Mouse (Mus musculus) neutrophil, adult 5-6 weeks (primary cell): Measurements from ENCODE around the gene Nsun6. TPM values are rescaled to one million over a fixed set of nuclear protein-coding genes. Genes with fewer than 3 reads are reported as not detected.

ENCODE experiments used
- ATAC-seq: fragments of 151-379, 151-347 bp; 2 replicates; pipeline ENCODE4 v1.8.0; 2017; ENCODE audit warnings: mild to moderate bottlenecking, moderate TSS enrichment; ENCODE audit not compliant: insufficient number of reproducible peaks, poor library complexity, low FRiP score, severe bottlenecking; ENCODE audit errors: extremely low read depth
- total RNA-seq: library from RNA; stranded (forward); fragments of 200-1000 nt; gene quantifications from 2 replicates; pipeline ENCODE4 v1.2.3, GENCODE M21; 2017

Gene Nsun6
- 11.5 and 27.2 TPM in 2 replicates for total RNA-seq

DNA sequence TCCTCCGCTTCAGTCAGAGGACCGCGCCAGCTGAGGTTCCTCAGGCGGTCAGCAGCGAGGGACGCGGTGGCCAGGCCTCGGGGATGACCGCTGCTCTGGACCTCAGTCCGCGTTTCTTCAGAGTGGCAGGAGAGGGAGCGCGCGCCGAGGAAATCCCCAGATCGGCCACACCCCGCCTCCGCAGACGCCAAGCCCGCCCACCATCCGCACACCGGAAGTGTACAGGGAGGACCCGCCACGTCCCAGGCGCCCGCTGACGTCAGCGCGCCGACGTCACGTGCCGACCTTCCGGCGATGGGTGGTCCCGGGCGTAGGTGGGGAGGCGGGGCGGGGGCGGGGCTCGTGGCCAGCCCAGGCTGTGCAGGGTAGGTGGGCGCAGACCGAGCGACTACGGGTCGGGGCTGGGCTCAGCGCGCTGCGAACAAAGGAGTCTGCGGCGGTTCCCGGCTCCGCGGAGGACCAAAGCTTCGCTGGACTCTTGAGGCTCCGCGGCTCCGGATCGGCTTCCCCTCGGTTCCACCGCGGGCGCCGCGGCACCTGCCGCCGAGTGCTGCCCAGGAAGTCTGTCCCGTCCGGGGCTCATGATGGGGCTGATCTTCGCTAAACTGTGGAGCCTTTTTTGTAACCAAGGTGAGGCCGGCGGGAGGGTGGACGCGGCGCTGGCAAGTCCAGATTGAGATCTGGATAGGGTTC lies at the start of gene Nsun6:
Nsun6 (minus strand) TSS at position 125 of the 693 bp plus-strand sequence.
- peak; percentile 97 for ATAC-seq

DNA sequence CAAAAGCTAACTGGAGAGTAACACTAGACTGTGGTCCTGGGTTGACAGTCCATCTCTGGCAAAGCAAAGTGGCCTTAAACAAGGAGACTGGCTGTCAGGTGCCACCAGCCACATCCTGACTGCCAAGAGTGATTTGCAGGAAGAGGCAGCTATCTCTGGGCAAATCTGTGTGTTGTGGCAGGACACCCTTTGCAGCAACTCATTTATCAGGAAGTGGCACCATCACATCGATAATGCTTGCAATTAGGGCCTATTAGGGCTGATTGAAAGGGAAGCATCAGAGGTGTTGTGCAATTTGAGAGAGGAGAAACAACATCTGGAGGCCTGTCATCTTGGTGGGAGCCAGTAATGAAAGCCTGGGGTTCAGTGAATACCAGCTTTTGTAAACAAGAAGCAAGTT lies 49.5 kb upstream of the Nsun6 start:
- no peak for ATAC-seq

DNA sequence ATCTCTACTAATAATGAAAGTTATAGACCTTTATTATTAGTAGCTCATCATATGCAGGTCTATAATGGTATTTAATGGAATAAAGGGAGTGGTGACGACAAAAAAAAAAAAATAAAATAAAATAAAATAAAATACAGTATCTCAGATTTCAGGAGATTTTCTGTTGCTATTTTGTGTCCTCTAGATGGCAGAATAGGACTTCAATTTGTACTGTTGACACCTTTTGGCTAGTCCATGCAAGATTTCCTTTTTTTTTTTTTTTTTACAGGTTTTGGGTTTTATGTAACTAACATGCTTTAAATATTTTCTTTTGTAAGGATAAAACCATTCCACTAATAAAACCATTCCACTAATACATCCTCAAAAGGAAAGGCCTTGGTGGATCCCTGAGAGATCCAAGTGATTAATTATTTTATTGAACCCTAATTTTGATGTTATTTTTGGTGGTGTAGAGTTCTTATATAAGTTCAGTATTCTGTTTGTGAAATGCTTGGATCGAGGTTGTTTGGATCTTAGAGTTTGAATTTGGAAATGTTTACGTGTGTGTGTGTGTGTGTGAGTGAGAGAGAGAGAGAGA lies 41.7 kb upstream of the Nsun6 start:
- no peak for ATAC-seq

DNA sequence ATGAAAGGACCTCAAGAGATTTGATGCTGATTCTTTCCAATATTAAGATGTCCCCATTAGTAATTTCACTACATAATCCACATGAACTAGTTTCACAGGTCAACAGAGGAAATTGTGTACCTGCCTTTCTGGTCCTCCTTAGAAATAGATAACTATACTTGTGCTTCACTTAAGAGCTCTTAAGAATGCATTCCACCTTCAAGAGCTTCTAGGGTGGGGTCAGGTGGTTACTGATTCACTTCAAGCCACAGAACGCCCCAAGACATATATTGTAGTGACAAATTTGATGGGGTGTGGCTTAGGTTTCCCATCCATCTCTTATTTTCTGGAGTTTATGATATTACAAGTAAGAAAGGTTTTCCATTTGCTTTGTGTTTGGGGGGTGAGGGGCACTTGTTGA lies 32.4 kb upstream of the Nsun6 start:
- no peak for ATAC-seq

DNA sequence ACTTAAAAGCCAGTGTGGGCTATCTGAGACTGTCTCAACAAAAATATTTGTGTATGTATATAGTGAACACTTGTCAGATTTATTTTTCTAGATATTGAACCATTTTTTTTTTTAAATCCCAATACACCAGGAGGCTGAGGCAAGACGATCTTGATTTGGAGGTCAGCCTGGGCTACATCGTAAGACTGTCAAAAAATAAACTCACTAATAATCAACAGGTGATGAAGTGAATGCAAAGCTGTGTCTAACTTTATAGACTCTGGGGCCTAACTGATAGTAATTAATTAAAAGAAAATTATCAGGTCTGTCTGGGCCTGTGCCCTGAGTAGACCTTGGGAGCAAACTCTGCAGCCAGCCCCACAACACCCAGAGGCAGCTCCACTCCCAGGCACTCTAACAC lies 28.8 kb upstream of the Nsun6 start:
- ATAC-seq: no peak

DNA sequence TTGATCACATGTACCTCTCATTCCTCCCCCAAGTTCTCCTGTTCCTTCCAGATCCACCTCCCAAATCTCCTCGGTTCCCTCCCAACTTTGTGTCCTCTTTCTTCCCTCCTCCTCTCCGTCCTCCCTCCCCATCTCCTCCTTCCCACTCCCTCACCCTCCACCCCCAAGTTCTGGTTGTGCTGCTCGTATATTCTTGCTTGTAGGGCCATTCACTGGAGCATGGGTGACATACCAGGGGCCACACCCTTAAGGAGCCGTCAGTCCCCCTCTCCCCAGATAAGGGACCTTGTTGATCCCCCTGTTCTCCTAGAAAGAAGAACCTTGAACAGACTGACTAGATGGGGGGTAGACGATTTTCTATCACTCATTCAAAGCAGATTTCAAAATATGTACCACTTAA lies 12.2 kb upstream of the Nsun6 start:
- ATAC-seq: no peak

DNA sequence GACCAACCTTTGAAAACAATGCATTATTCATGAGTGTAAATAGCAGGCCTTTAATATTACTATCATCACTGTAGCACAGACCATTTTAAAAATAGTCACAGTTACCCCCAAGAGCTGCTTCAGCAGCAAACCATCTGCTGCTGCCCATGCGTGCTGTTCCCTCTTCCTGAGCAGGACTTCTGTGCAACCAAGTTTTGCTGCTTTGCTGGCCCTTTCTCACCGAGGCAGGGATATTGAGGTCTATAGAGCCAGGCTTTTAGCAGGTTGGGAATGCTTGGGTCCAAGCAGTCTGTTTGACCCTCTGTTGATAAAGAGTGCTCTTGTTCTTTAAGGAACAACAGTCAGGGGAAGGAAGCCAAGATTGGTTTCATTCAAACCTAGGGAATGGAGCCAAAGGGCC lies 10.6 kb upstream of the Nsun6 start:
- ATAC-seq: no peak

DNA sequence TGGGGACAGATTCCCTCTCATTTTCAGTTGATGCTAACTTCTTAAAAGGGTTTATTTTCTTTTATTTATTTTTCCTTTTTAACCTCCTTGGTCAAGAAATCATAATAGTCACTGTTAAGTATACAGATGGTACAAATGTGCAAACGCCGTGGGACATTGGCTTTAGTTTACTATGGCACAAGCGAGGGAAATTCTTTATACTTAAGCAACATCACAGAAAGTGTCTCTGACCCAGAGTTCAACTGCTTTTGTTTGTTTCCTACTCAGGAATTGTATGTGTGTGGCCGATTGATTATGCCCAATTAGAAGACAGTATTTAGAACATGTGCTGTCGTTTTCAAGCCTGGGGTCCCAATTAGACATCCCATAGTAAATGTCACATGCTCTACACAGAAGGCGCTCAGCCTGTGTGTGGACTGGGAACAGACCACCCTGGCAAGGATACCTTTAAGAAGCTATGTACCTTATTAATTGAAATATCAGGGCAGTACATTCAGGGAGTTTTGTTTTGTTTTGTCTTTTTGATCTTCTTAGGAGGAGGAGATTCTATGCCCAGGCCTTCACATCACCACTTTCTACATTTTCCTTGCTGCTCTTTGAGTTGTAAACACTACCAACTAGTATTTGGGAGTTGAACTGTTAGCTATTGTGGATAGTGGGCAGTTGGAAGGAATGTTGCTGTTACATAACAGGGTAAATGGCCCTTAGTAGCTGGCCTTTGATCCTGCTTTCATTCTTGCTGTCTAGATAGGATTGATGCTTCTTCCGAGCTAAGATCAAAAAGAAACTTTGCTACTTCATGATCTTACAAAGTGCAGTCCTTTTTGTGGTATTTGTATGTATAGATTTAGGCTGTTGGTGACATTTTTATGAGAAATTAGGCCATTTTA lies 9.8 kb upstream of the Nsun6 start:
- ATAC-seq: no peak

DNA sequence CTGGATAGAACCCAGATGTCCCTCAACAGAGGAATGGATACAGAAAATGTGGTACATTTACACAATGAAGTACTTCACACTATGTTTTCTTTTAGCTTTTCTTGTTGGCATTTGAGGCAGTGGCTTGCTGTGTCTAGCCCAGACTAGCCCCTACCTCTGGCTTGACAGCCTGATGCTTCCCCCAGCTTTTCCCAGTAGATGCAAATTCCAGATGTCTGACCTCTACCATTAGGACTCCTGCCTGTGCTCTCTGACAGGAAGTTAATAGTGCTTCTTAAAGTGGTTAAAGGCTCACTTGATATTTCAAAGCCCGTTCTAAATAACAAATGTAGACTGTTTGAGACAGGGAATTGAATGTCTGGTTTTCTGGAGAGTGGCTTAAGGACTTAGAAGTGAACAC lies 8.9 kb upstream of the Nsun6 start:
- ATAC-seq: no peak

DNA sequence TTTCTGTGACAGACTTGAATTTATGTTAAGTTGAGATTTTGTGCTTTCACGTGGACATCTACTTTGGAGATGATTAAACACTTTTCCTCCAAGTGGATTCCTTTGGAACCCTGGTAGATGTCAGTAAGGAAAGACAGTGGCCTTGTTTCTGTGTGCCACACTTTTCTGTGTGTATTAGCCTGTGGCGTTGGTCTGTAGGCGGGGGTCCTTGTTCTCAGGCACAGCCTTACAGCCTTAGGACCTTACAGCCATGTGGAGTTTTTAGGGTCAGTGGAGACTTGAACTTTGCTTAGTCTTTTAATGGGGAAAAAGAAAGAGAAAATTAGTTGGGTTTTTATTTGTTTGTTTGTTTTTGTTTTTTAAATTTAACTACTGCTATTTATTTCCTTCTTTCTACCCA lies 6.0 kb upstream of the Nsun6 start:
- ATAC-seq: no peak

DNA sequence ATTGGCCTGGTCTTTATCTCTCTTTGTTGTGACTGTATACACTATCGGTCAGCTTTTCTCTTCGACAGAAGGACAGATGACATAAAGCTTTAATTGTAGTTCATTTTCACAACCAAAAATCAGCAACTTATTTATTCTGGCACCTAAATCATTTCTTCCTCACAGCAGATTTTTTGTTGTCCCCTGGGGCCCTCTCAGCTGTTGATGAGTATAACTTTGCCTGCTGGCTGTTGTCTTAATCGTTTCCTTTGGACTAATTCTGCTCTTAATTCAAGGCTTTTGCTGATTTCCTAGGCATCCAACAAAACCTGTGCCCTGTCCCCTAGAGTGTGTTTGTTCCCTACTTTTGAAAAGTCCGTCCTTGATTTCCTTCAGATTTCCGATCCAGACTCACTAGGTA lies 3.4 kb upstream of the Nsun6 start:
- ATAC-seq: no peak

DNA sequence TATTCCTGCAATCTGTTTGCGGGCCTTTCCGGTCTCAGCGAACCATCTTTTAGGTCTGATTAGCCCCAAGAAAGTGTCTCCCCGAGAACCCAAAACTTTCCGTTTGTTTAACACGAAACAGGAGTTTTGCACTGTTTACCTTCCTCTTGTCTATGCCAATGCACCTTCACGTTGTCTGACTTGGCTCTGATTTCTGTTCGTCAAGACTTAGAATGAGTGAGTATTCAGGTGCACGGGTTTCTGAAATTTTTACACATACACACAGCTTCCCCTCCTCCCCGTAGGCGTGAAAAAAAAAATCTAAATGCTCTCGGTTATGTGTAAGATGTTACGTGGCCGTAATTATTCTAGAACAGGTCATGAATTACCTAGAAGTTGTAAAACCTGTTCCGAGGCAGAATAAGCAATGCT lies 877 bp upstream of the Nsun6 start:
- no peak for ATAC-seq

DNA sequence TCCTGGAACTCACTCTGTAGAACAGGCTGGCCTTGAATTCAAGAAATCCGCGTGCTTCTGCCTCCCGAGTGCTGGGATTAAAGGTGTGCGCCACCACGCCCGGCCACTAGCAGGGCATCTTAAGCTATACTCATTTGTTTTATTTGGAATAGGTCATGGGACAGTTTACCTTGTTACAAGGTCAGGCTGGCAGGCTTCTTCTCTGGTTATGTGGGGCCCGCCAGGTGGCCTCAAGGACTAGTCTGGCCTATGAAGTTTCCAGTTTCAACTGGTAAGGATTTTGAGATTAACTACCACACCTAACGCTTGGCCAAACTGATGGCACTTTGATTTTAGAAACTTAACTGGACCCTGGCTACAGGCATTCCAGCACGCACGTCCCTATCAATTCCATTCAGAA lies 373 bp downstream of the Nsun6 start:
- no peak for ATAC-seq

DNA sequence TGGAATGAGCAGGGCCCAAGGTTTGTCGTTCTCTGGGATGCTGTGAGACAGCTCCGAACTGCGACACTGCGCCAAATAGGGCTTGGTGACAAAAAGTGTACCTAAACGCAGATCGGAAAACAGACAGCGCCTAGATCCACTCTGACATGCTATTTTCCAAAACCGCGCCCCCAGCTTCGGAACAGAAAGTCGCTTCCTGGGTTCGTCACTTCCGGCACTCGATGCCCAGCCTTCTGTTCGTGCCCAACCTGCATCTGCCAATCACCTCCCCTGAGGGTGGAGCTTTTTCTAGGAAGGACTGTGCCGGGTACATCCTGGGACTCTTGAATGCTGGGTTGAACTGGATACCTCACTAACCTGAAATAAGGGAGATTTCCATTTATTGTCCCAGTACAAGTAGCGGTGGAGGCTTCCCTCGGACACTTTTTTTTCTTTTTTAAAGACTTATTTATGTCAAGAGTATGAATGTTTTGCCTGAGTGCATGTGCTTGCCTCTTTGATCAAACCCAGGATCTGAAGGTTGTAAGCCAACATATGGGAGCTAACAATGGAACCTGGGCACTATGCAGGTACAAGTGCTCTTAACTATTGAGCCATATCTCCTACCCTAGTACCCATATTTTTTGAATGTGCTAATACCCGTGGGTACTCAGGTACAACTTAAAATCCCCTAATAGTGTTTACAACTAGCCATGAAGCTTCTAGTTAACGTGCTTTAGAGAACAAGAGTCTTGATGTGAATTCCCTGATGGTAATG lies 5.6 kb downstream of the Nsun6 start, which contains the start of gene Arl5b:
Arl5b (plus strand) TSS at position 279 of the 757 bp plus-strand sequence.
- ATAC-seq: peak; percentile 99

DNA sequence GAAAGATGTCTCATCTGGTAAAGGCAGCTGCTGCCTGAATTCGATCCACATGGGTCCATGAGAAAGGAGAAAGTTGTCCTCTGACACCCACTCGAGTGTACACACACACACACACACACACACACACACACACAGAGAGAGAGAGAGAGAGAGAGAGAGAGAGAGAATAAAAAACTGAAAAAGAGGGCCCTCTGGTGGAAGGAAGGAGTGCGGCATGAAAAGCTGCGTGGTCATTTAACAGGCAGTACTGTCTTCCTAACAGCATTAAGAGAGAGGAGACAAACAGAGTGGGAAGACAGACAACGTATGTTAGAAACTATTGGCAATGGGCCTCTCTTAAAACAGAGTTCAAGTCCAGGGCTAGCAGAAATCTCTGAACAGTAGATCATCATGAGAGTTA lies 14.5 kb downstream of the Nsun6 start:
- 0 out of 2 replicates have a peak, but pooled peaks have one; percentile 33 for ATAC-seq

DNA sequence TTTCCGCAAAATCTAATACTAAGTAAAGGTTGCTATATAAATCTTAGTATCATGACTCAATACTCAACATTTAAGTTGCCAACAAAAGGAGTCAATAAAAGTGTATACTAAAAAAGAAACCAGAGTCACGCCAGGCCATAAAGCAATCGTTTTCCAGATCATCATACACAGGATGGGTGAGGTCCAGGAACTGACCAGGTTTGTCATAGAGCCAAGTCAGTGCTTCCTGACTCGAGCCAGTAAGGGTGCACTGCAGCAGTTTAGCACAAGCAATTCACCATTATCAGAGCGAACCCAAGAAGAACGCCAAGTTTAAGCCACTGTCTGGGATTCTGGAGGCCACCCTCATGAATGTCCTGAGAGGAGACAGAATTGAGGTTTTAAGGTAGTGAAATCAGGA lies 16.2 kb downstream of the Nsun6 start:
- ATAC-seq: no peak

DNA sequence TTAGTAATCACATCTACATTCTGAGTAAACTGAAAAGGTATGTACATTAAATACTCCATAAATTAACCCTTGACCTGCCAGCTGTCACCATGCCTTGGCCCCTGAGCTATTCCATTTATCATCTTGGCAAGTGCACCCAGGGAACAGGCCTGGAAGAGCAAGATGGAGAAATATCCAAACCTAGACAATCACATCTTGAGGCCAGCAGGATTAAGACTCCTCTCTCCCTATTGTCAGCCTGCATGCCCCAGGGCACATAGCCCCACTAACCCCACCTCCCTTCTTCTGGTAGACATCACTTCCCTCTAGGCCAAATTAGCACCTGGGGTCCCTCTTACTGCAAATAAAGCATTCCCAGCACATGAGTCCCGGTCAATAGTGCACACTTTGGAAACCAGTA lies 27.1 kb downstream of the Nsun6 start:
- ATAC-seq: no peak

DNA sequence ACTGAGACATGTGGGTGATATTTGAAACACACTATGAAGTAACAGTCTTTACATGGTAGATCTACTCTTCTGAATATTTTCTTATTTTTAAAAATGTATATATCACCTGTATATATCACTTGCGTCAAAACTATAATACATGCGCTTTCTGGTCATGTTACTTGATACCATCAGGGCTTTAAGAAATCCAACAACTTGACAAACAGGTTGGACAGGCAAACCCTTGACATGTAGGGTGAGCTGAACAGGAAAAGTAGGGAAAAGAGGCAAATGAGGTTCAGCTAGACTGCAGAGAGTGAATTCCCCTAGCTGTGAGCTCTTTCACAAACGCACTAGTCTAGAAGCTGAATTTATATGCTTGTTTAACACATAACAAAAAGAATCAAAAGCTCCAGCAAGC lies 28.1 kb downstream of the Nsun6 start:
- no peak for ATAC-seq

DNA sequence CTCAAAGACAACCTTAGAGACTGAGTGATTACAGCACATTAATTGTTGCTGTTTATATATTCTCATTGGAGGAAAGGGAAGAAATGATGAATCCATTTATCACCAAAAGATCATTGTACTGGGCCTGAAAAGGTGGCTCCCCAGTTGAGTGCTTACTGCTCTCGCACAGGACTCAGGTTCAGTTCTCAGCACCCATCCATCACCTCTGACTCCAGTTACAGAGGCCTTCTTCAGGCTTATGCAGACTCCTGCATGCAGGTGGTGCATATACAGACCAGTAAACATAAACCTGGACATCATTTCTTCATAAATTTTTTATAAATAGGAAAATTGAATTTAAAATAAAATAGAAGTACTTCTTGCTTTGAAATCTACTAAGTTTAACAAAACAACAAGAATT lies 46.8 kb downstream of the Nsun6 start:
- ATAC-seq: no peak
